Mouse (Mus musculus) CD4-positive, CD25-positive, alpha-beta regulatory T cell, adult 4 months (primary cell): ENCODE measurements at regions not wholly inside any gene's neighbourhood (a gene's known extent, or its start where the extent isn't known, plus 50 kb on each side); places are given as distances from the start of the nearest gene placed in this dataset.

ENCODE experiments used
- ATAC-seq: one replicate; pipeline ENCODE4 v1.8.0; 2017

DNA sequence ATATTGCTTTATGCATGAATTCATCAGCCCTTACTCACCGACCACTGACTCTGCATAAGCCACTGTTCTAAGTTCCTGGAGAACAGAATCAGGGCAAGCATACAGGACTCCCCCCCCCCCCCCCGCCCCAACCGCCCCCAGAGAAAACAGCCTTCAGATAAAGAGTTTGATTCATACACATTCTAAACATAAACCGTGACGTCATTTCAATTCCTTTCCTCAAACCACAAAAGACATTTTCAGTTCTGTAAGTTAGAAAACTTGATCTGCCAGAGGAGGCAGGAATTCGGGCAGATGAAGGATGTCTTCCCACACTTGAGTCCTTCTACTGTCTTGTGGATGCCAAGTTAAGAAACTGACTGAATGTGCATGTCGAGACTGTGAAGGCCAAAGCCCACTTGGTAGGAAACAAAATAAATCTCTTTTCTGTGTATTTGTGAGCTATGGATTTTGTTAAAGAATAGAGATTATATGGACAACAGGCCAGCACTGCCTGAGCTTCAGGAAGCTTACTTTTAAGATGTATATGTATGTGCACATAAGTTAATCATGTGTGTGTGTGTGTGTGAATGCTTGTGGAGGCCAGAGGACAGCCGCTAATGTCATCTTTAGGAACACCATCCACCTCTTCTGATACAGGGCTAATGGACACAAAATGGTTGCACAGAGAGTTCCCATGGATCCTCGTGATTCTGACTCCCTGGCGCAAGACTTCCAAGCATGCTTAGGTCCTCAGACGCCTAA, 202.4 kb downstream of the Sox4 start:
- no peak for ATAC-seq

DNA sequence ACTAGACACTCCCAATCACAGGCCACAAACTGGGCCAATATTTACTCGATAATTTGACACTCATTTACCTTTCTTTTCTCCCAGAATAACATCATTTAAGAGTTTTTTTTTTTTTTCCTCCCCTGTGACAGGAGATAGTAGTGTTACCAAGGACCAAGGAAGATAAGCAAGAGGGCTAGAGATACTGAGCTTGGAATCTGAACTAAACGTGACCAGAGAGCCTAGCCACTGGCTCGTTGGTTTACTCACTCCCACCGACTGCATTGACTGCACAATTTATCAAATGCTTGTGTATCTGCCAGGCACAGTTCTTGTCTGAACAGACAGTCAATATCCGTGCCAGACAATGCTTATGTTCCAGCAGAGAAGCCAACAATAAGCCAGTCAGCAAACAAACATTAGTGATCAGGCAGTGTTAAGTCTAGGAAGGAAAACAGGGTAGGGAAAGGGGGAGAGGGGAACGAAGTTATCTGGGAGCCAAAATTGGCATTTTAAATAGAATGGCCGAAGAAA, 213.3 kb downstream of the Sox4 start:
- ATAC-seq: no peak

- ATAC-seq: no peak
Observed at GRCm38 (mm10) chr13:28738160-28739100, 215.1 kb downstream of the Sox4 start.

DNA sequence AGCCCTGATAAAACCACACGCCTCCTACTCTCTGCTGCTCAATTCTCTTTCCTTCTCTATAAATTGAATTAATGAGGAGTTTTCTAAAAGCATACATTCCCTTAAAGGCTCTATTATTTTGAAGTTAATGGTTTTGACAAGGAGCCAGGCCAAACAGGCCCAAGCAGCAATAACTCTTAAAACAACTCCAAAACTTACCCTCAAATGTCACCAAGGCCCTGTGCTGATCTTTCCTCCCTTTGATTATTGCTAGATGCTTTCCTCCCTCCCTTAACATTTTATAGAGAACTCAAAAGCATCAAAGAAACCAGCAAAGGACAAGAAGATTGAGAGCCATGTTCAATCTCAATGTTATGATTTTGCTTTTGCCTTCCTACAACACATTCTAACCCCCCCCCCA, 221.0 kb downstream of the Sox4 start:
- ATAC-seq: no peak

GRCm38 (mm10) chr13:28732036-28732435, 221.5 kb downstream of the Sox4 start:
- no peak for ATAC-seq

GRCm38 (mm10) chr13:28730059-28730580, 223.4 kb downstream of the Sox4 start:
- peak; percentile 17 for ATAC-seq

GRCm38 (mm10) chr13:28728768-28729167, 224.7 kb downstream of the Sox4 start:
- no peak for ATAC-seq

DNA sequence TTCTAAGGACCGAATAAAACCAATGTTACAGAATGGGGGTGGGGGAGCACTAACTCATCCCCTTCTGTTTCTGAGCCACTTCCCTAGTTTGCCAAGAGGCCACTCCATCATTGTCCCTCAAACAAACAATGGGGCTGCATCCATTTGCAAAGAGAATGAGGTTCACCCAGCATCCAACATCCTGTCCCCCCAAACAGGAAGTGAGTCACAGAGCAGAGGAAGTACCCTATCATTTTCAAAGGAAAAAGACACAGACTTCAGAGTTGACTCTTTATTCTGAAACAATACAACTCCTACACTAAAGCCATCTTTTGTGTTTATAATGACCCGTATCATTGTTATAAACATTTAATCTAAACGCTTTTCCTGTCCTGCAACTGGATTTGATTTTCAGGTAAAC, 229.2 kb downstream of the Sox4 start:
- ATAC-seq: peak; percentile 78

GRCm38 (mm10) chr13:28722074-28722473, 231.4 kb downstream of the Sox4 start:
- ATAC-seq: no peak

DNA sequence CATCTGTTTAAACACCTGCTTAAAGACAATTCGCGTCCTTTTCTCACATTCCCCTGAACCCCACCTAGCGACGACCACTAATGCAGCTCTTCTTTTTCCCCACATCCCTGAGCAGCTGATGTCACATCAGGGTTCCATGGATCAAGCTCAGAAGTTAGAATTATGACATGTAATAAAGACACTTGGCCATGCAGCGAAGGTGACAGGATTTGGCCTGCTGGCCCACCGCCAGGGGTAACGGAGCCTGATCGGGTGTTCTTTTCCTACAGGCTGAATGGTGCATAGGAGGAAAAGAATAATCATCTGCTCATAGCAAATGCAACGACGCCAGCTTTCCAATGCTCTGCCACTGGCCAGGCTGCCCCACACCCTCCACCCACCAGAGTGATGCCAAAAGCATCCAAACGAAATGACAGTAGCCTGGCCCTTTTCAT, 231.9 kb downstream of the Sox4 start:
- no peak for ATAC-seq

- no peak for ATAC-seq
Observed at GRCm38 (mm10) chr13:28720639-28721239, 232.8 kb downstream of the Sox4 start.

- ATAC-seq: peak; percentile 83
Observed at GRCm38 (mm10) chr13:28720169-28720568, 233.3 kb downstream of the Sox4 start.

DNA sequence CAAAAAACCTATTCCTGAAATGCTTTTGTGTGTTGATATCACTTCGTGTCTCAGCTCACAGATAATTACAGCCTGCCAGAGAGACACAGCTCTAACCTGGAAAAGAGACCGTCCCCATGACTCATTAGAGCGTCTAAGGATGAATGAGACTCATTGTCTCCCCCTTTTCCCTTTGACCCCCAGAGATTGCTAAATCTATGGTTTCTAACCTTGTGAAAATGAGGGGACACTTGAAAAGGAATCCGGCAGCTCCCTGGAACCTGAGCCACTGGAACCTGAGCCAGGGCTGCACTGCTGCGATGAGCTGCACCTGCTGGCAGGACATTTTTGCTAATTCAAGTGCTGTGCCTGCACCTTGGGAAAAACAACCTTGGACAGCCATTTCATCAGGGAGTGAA, 234.6 kb downstream of the Sox4 start:
- no peak for ATAC-seq

- ATAC-seq: no peak
Observed at GRCm38 (mm10) chr13:28718169-28718867, 235.2 kb downstream of the Sox4 start.

DNA sequence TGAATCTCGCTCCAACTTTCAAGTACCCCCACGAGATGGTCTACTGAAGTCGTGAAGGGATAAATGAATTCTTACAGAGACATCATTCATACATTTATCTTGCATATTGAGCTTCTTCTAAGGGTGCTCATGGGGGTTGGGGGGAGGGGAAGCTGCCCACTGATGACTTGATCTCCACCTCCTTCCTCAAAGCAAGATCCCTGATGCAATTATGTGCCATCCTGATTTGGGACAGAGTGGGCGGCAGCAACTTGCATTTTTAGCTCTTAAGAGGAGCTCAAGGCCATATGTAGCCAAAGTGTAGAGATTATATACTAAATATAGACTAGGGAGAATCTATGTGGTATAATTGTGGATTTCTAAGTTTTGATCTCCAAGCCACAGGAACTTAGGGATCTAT, 236.1 kb downstream of the Sox4 start:
- no peak for ATAC-seq

GRCm38 (mm10) chr13:28709966-28710365, 243.5 kb downstream of the Sox4 start:
- ATAC-seq: no peak

GRCm38 (mm10) chr13:28701309-28701708, 252.2 kb downstream of the Sox4 start:
- ATAC-seq: no peak

- ATAC-seq: no peak
Observed at GRCm38 (mm10) chr13:28700081-28700480, 253.4 kb downstream of the Sox4 start.

- no peak for ATAC-seq
Observed at GRCm38 (mm10) chr13:28699490-28700032, 254.0 kb downstream of the Sox4 start.

- ATAC-seq: no peak
Observed at GRCm38 (mm10) chr13:28697796-28698678, 255.5 kb downstream of the Sox4 start.

DNA sequence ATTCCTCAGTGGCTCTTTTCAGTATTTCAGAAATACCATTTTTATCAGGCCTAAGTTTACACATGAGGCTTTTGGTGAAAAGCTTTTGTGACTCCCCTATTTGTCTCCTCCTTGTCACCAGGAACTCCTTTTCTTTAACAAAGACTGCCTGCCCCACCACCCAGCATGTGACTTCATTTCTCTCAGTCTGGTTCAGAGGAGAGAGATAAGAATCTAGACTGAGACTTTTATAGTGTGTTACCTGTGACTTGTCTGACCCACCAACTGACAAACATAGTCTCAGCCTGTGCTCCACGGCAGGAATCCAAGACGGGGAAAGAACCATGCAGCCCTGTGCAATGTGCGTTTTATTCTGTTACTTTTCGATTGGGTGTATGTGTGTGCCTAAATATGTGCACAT, 260.4 kb downstream of the Sox4 start:
- ATAC-seq: peak; percentile 47
